Mouse (Mus musculus): ENCODE measurements around the gene Slc4a5.

- TF ChIP-seq HCFC1 (IDR thresholded peaks at IDR 0.05; ENCODE audit: borderline replicate concordance, insufficient read depth, low read length) (no peak), ZNF384 (IDR thresholded peaks at IDR 0.05; ENCODE audit: low read depth, low read length) (no peak)
These were observed 26.4 kb downstream of the Slc4a5 start for GRCm38 (mm10) chr6:83245997-83246396.

Measured in ES-E14 (cell line).